Mouse (Mus musculus): ENCODE measurements around the gene Rbm8a. TPM values are rescaled to one million over a fixed set of nuclear protein-coding genes. Genes with fewer than 3 reads are reported as not detected.

Gene Rbm8a
- total RNA-seq, 2 experiments from 2014 or later, result 48.0 to 54.2 TPM

Other genes starting within 250 kb of the Rbm8a start
- not detected for gene BC107364, start 177.6 kb upstream of the Rbm8a start, total RNA-seq (2021)
- under 1 TPM; 0.39 to 0.57 TPM for gene Hfe2, start 104.8 kb upstream of the Rbm8a start, total RNA-seq (2021)
- 10 to 100 TPM; 40.3 to 45.4 TPM for gene Txnip, start 72.0 kb upstream of the Rbm8a start, total RNA-seq (2021)
- gene Gm16253, start 52.9 kb upstream of the Rbm8a start, total RNA-seq (2021), result not detected
- gene Polr3gl, start 35.8 kb upstream of the Rbm8a start, total RNA-seq (2021), result 10 to 100 TPM; 26.3 to 29.3 TPM
- 10 to 100 TPM; 56.6 to 57.0 TPM for gene Ankrd34a, start 33.3 kb upstream of the Rbm8a start, total RNA-seq (2021)
- gene Lix1l, start 28.8 kb upstream of the Rbm8a start, total RNA-seq (2021), result 10 to 100 TPM; 26.5 to 27.1 TPM
- 10 to 100 TPM; 46.2 to 47.7 TPM for gene Pex11b, start 5.4 kb downstream of the Rbm8a start, total RNA-seq (2021)
- under 1 TPM; 0.12 to 0.28 TPM for gene Gm42957, start 5.5 kb downstream of the Rbm8a start, total RNA-seq (2021)
- 1 to 10 TPM; 1.4 to 1.9 TPM for gene Itga10, start 15.7 kb downstream of the Rbm8a start, total RNA-seq (2021)
- gene Ankrd35, start 40.2 kb downstream of the Rbm8a start, total RNA-seq (2021), result 1 to 10 TPM; 7.1 to 7.9 TPM
- gene Pias3, start 66.5 kb downstream of the Rbm8a start, total RNA-seq (2021), result 10 to 100 TPM; 19.7 to 26.6 TPM
- gene Nudt17, start 78.6 kb downstream of the Rbm8a start, total RNA-seq (2021), result 1 to 10 TPM; 4.7 to 5.8 TPM
- gene Polr3c, start 97.7 kb downstream of the Rbm8a start, total RNA-seq (2021), result 10 to 100 TPM; 27.5 to 28.1 TPM
- 10 to 100 TPM; 64.1 to 67.2 TPM for gene Rnf115, start 97.7 kb downstream of the Rbm8a start, total RNA-seq (2021)
- not detected for gene Pdzk1, start 199.4 kb downstream of the Rbm8a start, total RNA-seq (2021)
- gene Cd160, start 199.4 kb downstream of the Rbm8a start, total RNA-seq (2021), result not detected